Mouse (Mus musculus) erythroblast, embryonic 14.5 days (primary cell): ENCODE measurements around the gene Eif2b2.

ENCODE experiments used
- GATA1 ChIP-seq: IDR thresholded peaks from 2 replicates; pipeline ENCODE4 v1.6.1; 2012; ENCODE audit warnings: low read length, inconsistent platforms, mixed read lengths
- TAL1 ChIP-seq: IDR thresholded peaks from 3 replicates; pipeline ENCODE4 v1.6.1; 2012; ENCODE audit warnings: low read length, inconsistent platforms, mixed read lengths

GRCm38 (mm10) chr12:85185810-85186209, 33.5 kb upstream of the Eif2b2 start:
- no peak for TF ChIP-seq GATA1
- no peak for TF ChIP-seq TAL1
